Mouse (Mus musculus) left cerebral cortex, postnatal 14 days (tissue): ENCODE measurements around the gene Slc7a5. TPM values are rescaled to one million over a fixed set of nuclear protein-coding genes. Genes with fewer than 3 reads are reported as not detected.

Experiments used
- DNase-seq, 2 experiments: peaks; one replicate each; pipeline ENCODE4 v3.0.0; 2021 to 2022; ENCODE audit warnings: low spot score in 2 of 2, mixed read lengths in 1 of 2
- intact Hi-C: fragments of 180-260 bp; cut with DNase I; formaldehyde crosslinking; loops from one replicate; pipeline ENCODE4 v1.15.1; 2025
- total RNA-seq, 2 experiments: library from RNA; stranded (reverse); gene quantifications; 2 replicates each; pipeline ENCODE4 v1.2.3; 2021

Slc7a5 gene
- total RNA-seq, 2 experiments from 2014 or later: 114 to 130 TPM

- intact Hi-C loops: no loop called here
- no peak for DNase-seq
Measured at GRCm38 (mm10) chr8:121911987-121912386, 4.5 kb upstream of the Slc7a5 start.

GRCm38 (mm10) chr8:121911400-121911799 is 3.9 kb upstream of the Slc7a5 start:
- DNase-seq: no peak
- intact Hi-C loops: no loop called here

- intact Hi-C loops: loop anchor here (1.0 to 2.0 kb wide), 2 partner anchors 35 to 58 kb away; no protein-coding TSS in a partner anchor
- DNase-seq: peak; percentile 83 to 89
Measured at GRCm38 (mm10) chr8:121909663-121910062, 2.2 kb upstream of the Slc7a5 start.

- intact Hi-C loops: loop anchor here (1.0 to 2.0 kb wide), 2 partner anchors 34 to 58 kb away; no protein-coding TSS in a partner anchor
Measured at GRCm38 (mm10) chr8:121909148-121909541, 1.7 kb upstream of the Slc7a5 start.

GRCm38 (mm10) chr8:121908378-121909147 is 1.1 kb upstream of the Slc7a5 start:
- intact Hi-C loops: loop anchor here (1.0 to 2.0 kb wide), 2 partner anchors 34 to 57 kb away; no protein-coding TSS in a partner anchor
- DNase-seq: no peak

More at GRCm38 (mm10) chr8:121909148-121909541, 1.7 kb upstream of the Slc7a5 start:
- DNase-seq: no peak

GRCm38 (mm10) chr8:121906542-121907512 is 667 bp downstream of the Slc7a5 start:
- peak; percentile 56 to 64 for DNase-seq
- intact Hi-C loops: no loop called here

- DNase-seq: no peak
- intact Hi-C loops: no loop called here
Measured at GRCm38 (mm10) chr8:121905864-121906263, 1.6 kb downstream of the Slc7a5 start.

GRCm38 (mm10) chr8:121905420-121905819 is 2.1 kb downstream of the Slc7a5 start:
- intact Hi-C loops: no loop called here
- DNase-seq: no peak

- no peak for DNase-seq
- intact Hi-C loops: no loop called here
Measured at GRCm38 (mm10) chr8:121904999-121905398, 2.5 kb downstream of the Slc7a5 start.

GRCm38 (mm10) chr8:121903977-121904376 is 3.5 kb downstream of the Slc7a5 start:
- intact Hi-C loops: no loop called here
- DNase-seq: no peak

- intact Hi-C loops: no loop called here
Measured at GRCm38 (mm10) chr8:121901498-121902236, 5.8 kb downstream of the Slc7a5 start.

GRCm38 (mm10) chr8:121899180-121900044 is 8.1 kb downstream of the Slc7a5 start:
- DNase-seq: no peak
- intact Hi-C loops: no loop called here

More at GRCm38 (mm10) chr8:121901498-121902236, 5.8 kb downstream of the Slc7a5 start:
- no peak for DNase-seq

- intact Hi-C loops: no loop called here
- DNase-seq: peak; percentile 62 to 75
Measured at GRCm38 (mm10) chr8:121898401-121898931, 9.0 kb downstream of the Slc7a5 start.

- intact Hi-C loops: no loop called here
- DNase-seq: peak; percentile 56 to 76
Measured at GRCm38 (mm10) chr8:121897871-121898381, 9.6 kb downstream of the Slc7a5 start.

- intact Hi-C loops: no loop called here
- DNase-seq: no peak
Measured at GRCm38 (mm10) chr8:121897205-121897604, 10.3 kb downstream of the Slc7a5 start.

- no peak for DNase-seq
- intact Hi-C loops: no loop called here
Measured at GRCm38 (mm10) chr8:121896476-121897145, 10.9 kb downstream of the Slc7a5 start.

- no peak for DNase-seq
- intact Hi-C loops: no loop called here
Measured at GRCm38 (mm10) chr8:121895910-121896309, 11.6 kb downstream of the Slc7a5 start.
